Mouse (Mus musculus) cerebellum, adult 9-10 months (tissue): Measurements from ENCODE around the gene Xcr1.

Source experiments
- DNase-seq: peaks from one replicate; pipeline ENCODE4 v3.0.0; 2022

Gene Xcr1

GRCm38 (mm10) chr9:123814821-123815220 is 47.0 kb downstream of the Xcr1 start:
- DNase-seq, result peak; percentile 68

- DNase-seq, result no peak
These were observed 47.5 kb downstream of the Xcr1 start for GRCm38 (mm10) chr9:123814326-123814725.

GRCm38 (mm10) chr9:123811831-123812230 is 50.0 kb downstream of the Xcr1 start:
- no peak for DNase-seq

- no peak for DNase-seq
These were observed 53.2 kb downstream of the Xcr1 start for GRCm38 (mm10) chr9:123808583-123808982.

- DNase-seq, result no peak
These were observed 55.6 kb downstream of the Xcr1 start, which contains the start of gene Cxcr6 for GRCm38 (mm10) chr9:123806267-123806666. Cxcr6 (plus strand) TSS chr9:123806475.

- DNase-seq, result no peak
These were observed 56.6 kb downstream of the Xcr1 start for GRCm38 (mm10) chr9:123805241-123805640.

- no peak for DNase-seq
These were observed 58.9 kb downstream of the Xcr1 start for GRCm38 (mm10) chr9:123802896-123803295.

GRCm38 (mm10) chr9:123802421-123802820 is 59.4 kb downstream of the Xcr1 start:
- DNase-seq, result no peak
